Mouse (Mus musculus) ES-Bruce4 (cell line): Measurements from ENCODE around the gene Pyy. TPM values are rescaled to one million over a fixed set of nuclear protein-coding genes. Genes with fewer than 3 reads are reported as not detected.

ENCODE experiments used
- H3K27ac ChIP-seq: 2 replicates; pipeline ENCODE4 v1.5.1; 2012; ENCODE audit warnings: low read length, inconsistent platforms; ENCODE audit not compliant: insufficient read depth
- H3K27me3 ChIP-seq: 2 replicates; pipeline ENCODE4 v1.6.1; 2012; ENCODE audit warnings: mild to moderate bottlenecking, low read length, inconsistent platforms; ENCODE audit not compliant: control insufficient read depth, poor library complexity, insufficient read depth, severe bottlenecking
- H3K36me3 ChIP-seq: 2 replicates; pipeline ENCODE4 v1.6.1; 2012; ENCODE audit warnings: inconsistent platforms, mild to moderate bottlenecking, low read length, moderate library complexity; ENCODE audit not compliant: control insufficient read depth, poor library complexity, insufficient read depth, severe bottlenecking
- H3K4me1 ChIP-seq: one replicate; pipeline ENCODE4 v1.8.1; 2011; ENCODE audit warnings: low read length; ENCODE audit not compliant: control insufficient read depth, insufficient read depth
- H3K4me3 ChIP-seq: 2 replicates; pipeline ENCODE4 v1.5.1; 2011; ENCODE audit warnings: low read depth, mild to moderate bottlenecking, low read length
- H3K9ac ChIP-seq: 2 replicates; pipeline ENCODE4 v1.6.1; 2012; ENCODE audit warnings: low read depth, mild to moderate bottlenecking, inconsistent platforms; ENCODE audit not compliant: poor library complexity, severe bottlenecking
- H3K9me3 ChIP-seq: replicated peaks from 2 replicates; pipeline ENCODE4 v1.6.1; 2012; ENCODE audit warnings: mild to moderate bottlenecking, low read length, inconsistent platforms; ENCODE audit not compliant: control insufficient read depth, poor library complexity, insufficient read depth, severe bottlenecking
- CTCF ChIP-seq: IDR thresholded peaks from one replicate; pipeline ENCODE4 v1.8.1; 2011; ENCODE audit warnings: low read depth, low read length
- EP300 ChIP-seq: IDR thresholded peaks from 2 replicates; pipeline ENCODE4 v1.6.1; 2011; ENCODE audit warnings: low read depth, low read length; ENCODE audit not compliant: insufficient read depth
- POLR2A ChIP-seq: IDR thresholded peaks from one replicate; pipeline ENCODE4 v1.8.1; 2011; ENCODE audit warnings: low read length; ENCODE audit not compliant: insufficient read depth
- polyA plus RNA-seq: library from polyadenylated mRNA; stranded (reverse); fragments of >200 nt; gene quantifications from 2 replicates; pipeline ENCODE4 v1.2.4, GENCODE M21; 2011; ENCODE audit warnings: low read depth; ENCODE audit not compliant: missing spikeins, insufficient read depth, insufficient read length

The Pyy gene
- polyA plus RNA-seq, 1 experiment = not detected

DNA sequence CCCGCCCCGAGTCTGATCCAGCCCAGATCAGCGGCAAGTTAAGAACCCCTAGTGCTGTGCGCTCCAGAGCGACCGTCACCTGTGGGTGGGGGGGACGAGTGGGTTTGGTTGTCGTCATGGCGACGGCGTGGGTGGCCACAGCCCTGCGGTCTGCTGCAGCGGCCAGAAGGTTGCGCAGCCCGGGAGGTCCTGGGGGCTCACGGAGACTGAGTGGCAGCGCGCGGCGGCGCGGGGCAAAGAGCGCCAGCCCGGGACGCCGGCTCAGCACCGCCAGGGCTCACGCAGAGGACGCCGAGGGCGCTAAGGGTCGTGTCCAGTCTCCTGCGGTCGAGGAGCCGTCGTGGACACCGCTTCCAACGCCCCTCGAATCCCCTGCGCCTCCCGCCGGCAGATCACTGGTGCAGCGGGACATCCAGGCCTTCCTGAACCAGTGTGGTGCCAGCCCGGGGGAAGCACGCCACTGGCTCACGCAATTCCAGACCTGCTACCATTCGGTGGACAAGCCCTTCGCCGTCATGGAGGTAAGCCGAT lies 37.9 kb upstream of the Pyy start, which contains the start of gene Nags:
Gene Nags (plus strand): TSS at position 43 of the 531 bp plus-strand sequence.
- H3K36me3 ChIP-seq = no peaks in the 10 kb centered on the region
- peak within 1 kb of the TSS; percentile 20; the same call in 1 of the 2 replicates for H3K9ac ChIP-seq
- TF ChIP-seq EP300 (no peak), POLR2A (no peak), CTCF (no peak)
- no peaks in the 10 kb centered on the region for H3K4me1 ChIP-seq
- H3K27ac ChIP-seq = no peak within 1 kb of the TSS
- no peaks in the 10 kb centered on the region for H3K27me3 ChIP-seq
- peak within 1 kb of the TSS; percentile 52 for H3K4me3 ChIP-seq
- no peaks in the 10 kb centered on the region for H3K9me3 ChIP-seq

DNA sequence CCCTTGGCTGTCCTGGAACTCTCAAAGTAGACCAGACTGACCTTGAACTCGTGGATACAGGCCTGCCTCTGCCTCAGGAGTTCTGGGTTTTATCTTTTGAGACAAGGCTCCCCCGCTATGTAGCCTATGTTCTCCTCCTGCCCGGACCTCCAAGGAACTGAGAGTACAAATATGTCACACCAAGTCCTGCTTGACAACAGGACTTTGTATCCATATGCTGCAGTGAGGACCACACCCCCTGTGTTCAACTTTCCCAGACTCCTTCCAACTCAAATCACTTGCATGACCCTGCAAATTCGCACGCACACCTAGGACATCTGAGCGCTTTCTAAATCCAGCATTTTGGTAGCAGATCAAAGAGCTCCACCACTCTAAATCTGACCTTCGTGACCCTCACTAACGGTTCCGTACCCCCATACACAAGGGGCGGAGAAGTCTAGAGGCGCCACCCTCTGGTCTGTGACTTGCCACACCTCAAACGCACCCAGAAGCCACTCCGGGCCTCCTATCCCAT lies 37.4 kb upstream of the Pyy start:
- Histone ChIP-seq H3K36me3 (no peaks in the 10 kb centered on the region), H3K4me3 (peak overlapping the region; percentile 52), H3K9ac (0 out of 2 replicates have a peak overlapping the region, but pooled peaks have one; percentile 20), H3K27me3 (no peaks in the 10 kb centered on the region), H3K4me1 (no peaks in the 10 kb centered on the region), H3K9me3 (no peaks in the 10 kb centered on the region), H3K27ac (no peak overlapping the region)
- TF ChIP-seq EP300 (no peak), CTCF (peak; percentile 7)

DNA sequence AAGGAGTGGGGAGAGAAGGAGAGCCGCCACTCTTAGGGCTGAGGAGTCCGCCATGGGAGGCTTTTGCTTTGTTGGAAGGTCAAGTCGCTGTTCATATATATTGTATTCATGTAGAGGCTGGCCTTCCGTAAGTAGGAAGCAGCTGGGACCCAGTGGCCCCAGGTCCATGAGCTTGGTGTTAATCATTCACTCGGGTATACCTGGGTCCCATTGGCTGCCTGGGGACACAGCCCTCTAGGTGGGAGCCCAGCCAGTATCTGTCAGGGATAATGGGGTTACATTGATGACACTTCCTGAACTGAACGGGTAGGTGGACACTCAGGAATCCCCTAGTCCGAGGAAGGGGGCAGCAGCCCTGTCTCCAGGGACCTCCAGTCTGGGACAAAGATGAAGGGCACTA lies 34.7 kb upstream of the Pyy start:
- TF ChIP-seq CTCF (no peak), POLR2A (no peak), EP300 (no peak)
- no peaks in the 10 kb centered on the region for H3K27me3 ChIP-seq
- H3K36me3 ChIP-seq = no peaks in the 10 kb centered on the region
- no peaks in the 10 kb centered on the region for H3K4me1 ChIP-seq
- no peak overlapping the region for H3K4me3 ChIP-seq
- H3K27ac ChIP-seq = no peak overlapping the region
- H3K9me3 ChIP-seq = no peaks in the 10 kb centered on the region
- H3K9ac ChIP-seq = no peak overlapping the region

DNA sequence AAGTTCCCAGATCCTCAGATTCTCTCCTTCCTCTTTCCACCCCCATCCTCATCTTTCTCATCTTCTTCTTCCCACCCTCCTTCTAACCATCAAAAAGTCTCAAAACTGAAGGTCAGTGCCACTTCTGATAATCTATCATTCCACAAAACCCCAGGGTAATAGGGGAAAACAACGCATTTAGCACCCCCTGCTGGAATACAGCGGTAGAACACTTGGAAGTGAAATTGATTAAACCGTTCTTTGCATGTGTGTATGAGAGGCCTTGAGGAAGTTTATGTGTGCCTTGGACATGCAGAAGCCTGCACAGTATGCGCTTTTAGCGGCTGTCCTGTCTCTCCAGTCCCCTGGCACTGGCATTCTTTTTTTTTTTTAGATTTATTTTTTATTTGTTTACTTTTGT lies 32.9 kb upstream of the Pyy start:
- H3K36me3 ChIP-seq = no peaks in the 10 kb centered on the region
- H3K27me3 ChIP-seq = no peaks in the 10 kb centered on the region
- H3K4me1 ChIP-seq = no peaks in the 10 kb centered on the region
- H3K4me3 ChIP-seq = no peak overlapping the region
- no peaks in the 10 kb centered on the region for H3K9me3 ChIP-seq
- H3K27ac ChIP-seq = no peak overlapping the region
- H3K9ac ChIP-seq = no peak overlapping the region
- TF ChIP-seq EP300 (no peak), POLR2A (no peak), CTCF (peak; percentile 32)

DNA sequence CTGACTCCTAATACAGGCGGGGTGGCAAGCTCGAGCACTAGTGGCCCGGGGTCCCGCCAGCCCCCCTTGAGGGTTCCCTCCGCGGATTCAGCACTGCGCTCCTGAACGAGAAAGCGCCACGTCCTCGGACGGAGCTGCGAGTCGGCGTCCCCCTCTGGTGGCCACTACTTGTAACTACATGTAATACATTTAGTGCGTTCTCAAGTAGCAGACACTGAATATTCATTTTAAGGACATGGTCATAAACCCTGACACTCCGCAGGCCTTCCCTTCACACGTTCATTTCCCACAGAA lies 30.8 kb upstream of the Pyy start:
- Histone ChIP-seq H3K9me3 (no peaks in the 10 kb centered on the region), H3K4me3 (peak overlapping the region; percentile 58), H3K9ac (peak overlapping the region; percentile 66; the same call in 1 of the 2 replicates), H3K27me3 (no peaks in the 10 kb centered on the region), H3K27ac (no peak overlapping the region), H3K4me1 (peaks cover 4% of the 10 kb centered on the region), H3K36me3 (no peaks in the 10 kb centered on the region)
- TF ChIP-seq CTCF (peak; percentile 93), EP300 (no peak)

DNA sequence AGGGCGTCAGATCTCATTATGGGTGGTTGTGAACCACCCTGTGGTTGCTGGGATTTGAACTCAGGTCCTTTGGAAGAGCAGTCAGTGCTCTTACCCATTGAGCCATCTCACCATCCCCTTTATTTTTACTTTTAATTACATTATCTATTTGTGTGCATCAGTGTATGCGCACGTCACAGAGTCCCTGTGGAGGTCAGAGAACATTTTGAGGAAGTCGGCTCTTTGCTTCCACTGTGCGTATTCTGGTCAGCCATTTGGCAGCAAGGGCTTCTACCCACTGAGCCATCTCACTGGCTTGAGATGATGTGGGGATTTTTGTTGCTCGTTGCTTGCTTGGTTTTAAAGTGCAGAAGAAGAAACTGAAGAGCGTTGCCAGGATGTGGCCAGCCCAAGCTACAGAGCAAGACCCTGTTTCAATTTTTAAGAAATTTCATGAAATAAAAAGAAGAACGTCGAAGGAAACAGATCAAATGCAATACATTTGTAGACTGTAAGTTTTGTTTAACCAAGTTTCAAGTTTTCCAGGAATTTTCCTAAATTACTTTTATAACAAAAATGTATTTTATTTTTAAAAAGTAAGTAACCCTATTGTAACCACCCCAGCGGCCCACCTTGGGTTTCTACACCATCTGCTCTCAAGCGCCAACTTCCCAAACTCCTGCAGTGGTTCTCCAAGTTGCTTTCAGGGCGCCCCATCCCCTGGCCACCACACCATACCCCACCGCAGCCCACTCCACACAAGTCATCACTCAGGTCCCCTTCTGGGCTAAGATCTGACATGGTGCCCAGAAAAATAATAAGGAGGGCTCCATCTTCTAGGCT lies 30.2 kb upstream of the Pyy start:
- Histone ChIP-seq H3K4me3 (peak overlapping the region; percentile 58), H3K9ac (peak overlapping the region; percentile 66; the same call in 1 of the 2 replicates), H3K4me1 (peaks cover 4% of the 10 kb centered on the region), H3K27me3 (no peaks in the 10 kb centered on the region), H3K36me3 (no peaks in the 10 kb centered on the region), H3K9me3 (no peaks in the 10 kb centered on the region), H3K27ac (no peak overlapping the region)
- no peak for TF ChIP-seq EP300
- no peak for TF ChIP-seq POLR2A
- TF ChIP-seq CTCF = no peak
